ENCODE assay signal across 8 mouse cellular contexts in the genomic region with DNA sequence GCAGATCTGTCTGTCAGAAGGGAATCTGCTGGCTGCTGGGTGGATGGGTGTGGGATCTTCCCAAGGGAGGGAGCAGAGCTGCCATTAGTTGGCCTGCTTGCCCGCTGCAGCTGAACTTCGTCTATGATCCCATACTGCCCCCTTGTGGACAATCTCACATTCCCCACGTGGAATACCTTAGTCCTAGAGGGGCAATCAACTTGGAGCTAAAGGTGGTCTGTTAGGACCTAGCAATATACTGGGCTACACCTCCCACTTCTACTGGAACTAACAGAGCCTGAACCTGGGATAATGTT. TPM values are rescaled to one million over a fixed set of nuclear protein-coding genes. Genes with fewer than 3 reads are reported as not detected.
DNase-seq lines count a peak whose midpoint lies in the region; ATAC-seq lines count a peak whose summit lies in the region.

No protein-coding gene starts in this region.

- ATAC-seq in activated CD4-positive, CD25-positive, alpha-beta regulatory T cell, adult 4 months: peak; percentile 65
- ATAC-seq in common myeloid progenitor, adult 5-6 weeks (replicated peaks; ENCODE audit: low read depth, poor library complexity, severe bottlenecking): peak; percentile 87
- peak; percentile 92 for ATAC-seq in megakaryocyte progenitor cell, adult 5-6 weeks (replicated peaks; ENCODE audit: poor library complexity)

- DNase-seq in gastrocnemius, postnatal 10 days: peak; percentile 83
- DNase-seq in induced T-regulatory cell, adult 2 months (ENCODE audit: low read depth): peak; percentile 91
- peak; percentile 74 to 78 for DNase-seq in left cerebral cortex, adult 8-10 months (ENCODE audit: low spot score in 2 of 2)
- peak; percentile 88 for DNase-seq in right cerebral cortex, postnatal 14 days
- peak; percentile 76 to 82 for DNase-seq in urinary bladder, postnatal 36 days (ENCODE audit: low spot score in 2 of 2)

RNA-seq across cellular contexts. Expression of a gene that starts 7.4 kb away (rescaled TPM):
- 1,000 to 10,000 TPM; 1,290 to 1,880 TPM for polyA plus RNA-seq in activated CD4-positive, CD25-positive, alpha-beta regulatory T cell, adult 4 months (2017; shearing (Covaris generic))
- total RNA-seq in common myeloid progenitor, adult 5-6 weeks (2017): 1,609 and 1,977 TPM in 2 replicates
- 100 to 1,000 TPM; 456 to 462 TPM for total RNA-seq in gastrocnemius, postnatal 10 days (2021)
- total RNA-seq in left cerebral cortex, adult 8-10 months (2022): 100 to 1,000 TPM; 266 to 312 (median 299) TPM
- total RNA-seq in megakaryocyte progenitor cell, adult 5-6 weeks (2015): 3,403 and 3,618 TPM in 2 replicates
- 1,606 and 1,752 TPM in 2 replicates for total RNA-seq in megakaryocyte progenitor cell, adult 5-6 weeks (2017)

RNA-seq across cellular contexts. Expression of a gene that starts 16.3 kb away (rescaled TPM):
- polyA plus RNA-seq in activated CD4-positive, CD25-positive, alpha-beta regulatory T cell, adult 4 months (2017; shearing (Covaris generic)): 1 to 10 TPM; 9.3 to 10.0 TPM
- total RNA-seq in common myeloid progenitor, adult 5-6 weeks (2017): 23.8 and 30.1 TPM in 2 replicates
- total RNA-seq in gastrocnemius, postnatal 10 days (2021): 10 to 100 TPM; 12.3 to 12.5 TPM
- total RNA-seq in left cerebral cortex, adult 8-10 months (2022): 10 to 100 TPM; 23.2 to 24.3 (median 23.7) TPM
- total RNA-seq in megakaryocyte progenitor cell, adult 5-6 weeks (2015): 13.7 TPM in 2 replicates
- 27.2 and 31.3 TPM in 2 replicates for total RNA-seq in megakaryocyte progenitor cell, adult 5-6 weeks (2017)

RNA-seq across cellular contexts. Expression of a gene that starts 25.4 kb away (rescaled TPM):
- polyA plus RNA-seq in activated CD4-positive, CD25-positive, alpha-beta regulatory T cell, adult 4 months (2017; shearing (Covaris generic)): 10 to 100 TPM in 1 of 2 experiments, 1 to 10 TPM in 1; 8.1 to 10.1 TPM
- 10.0 and 13.4 TPM in 2 replicates for total RNA-seq in common myeloid progenitor, adult 5-6 weeks (2017)
- total RNA-seq in gastrocnemius, postnatal 10 days (2021): 1 to 10 TPM; 6.3 to 7.5 TPM
- total RNA-seq in left cerebral cortex, adult 8-10 months (2022): 10 to 100 TPM; 14.6 to 16.1 (median 15.3) TPM
- total RNA-seq in megakaryocyte progenitor cell, adult 5-6 weeks (2015): 15.8 and 19.1 TPM in 2 replicates
- total RNA-seq in megakaryocyte progenitor cell, adult 5-6 weeks (2017): 8.4 and 11.7 TPM in 2 replicates

RNA-seq across cellular contexts. Expression of a gene that starts 25.7 kb away (rescaled TPM):
- 10 to 100 TPM; 12.7 to 13.0 TPM for polyA plus RNA-seq in activated CD4-positive, CD25-positive, alpha-beta regulatory T cell, adult 4 months (2017; shearing (Covaris generic))
- 22.0 and 28.9 TPM in 2 replicates for total RNA-seq in common myeloid progenitor, adult 5-6 weeks (2017)
- 10 to 100 TPM; 13.5 to 15.3 TPM for total RNA-seq in gastrocnemius, postnatal 10 days (2021)
- 10 to 100 TPM; 31.7 to 35.8 (median 34.5) TPM for total RNA-seq in left cerebral cortex, adult 8-10 months (2022)
- total RNA-seq in megakaryocyte progenitor cell, adult 5-6 weeks (2015): 21.3 and 23.4 TPM in 2 replicates
- total RNA-seq in megakaryocyte progenitor cell, adult 5-6 weeks (2017): 27.3 and 30.2 TPM in 2 replicates

RNA-seq across cellular contexts. Expression of a gene that starts 31.3 kb away (rescaled TPM):
- polyA plus RNA-seq in activated CD4-positive, CD25-positive, alpha-beta regulatory T cell, adult 4 months (2017; shearing (Covaris generic)): 1 to 10 TPM; 4.5 to 4.8 TPM
- 2.3 and 3.3 TPM in 2 replicates for total RNA-seq in common myeloid progenitor, adult 5-6 weeks (2017)
- 10 to 100 TPM; 54.2 to 68.2 TPM for total RNA-seq in gastrocnemius, postnatal 10 days (2021)
- 100 to 1,000 TPM; 201 to 223 (median 211) TPM for total RNA-seq in left cerebral cortex, adult 8-10 months (2022)
- total RNA-seq in megakaryocyte progenitor cell, adult 5-6 weeks (2015): 0.91 and 1.7 TPM in 2 replicates
- 0.96 and 2.7 TPM in 2 replicates for total RNA-seq in megakaryocyte progenitor cell, adult 5-6 weeks (2017)

Comparison
In these comparisons a context has a peak if more than half of its experiments do, and no peak if none do; other contexts are left out.
1. Peak in every context shown above with its lines: DNase-seq and ATAC-seq.